ENCODE assay signal across 1 mouse cellular context in the genomic region with DNA sequence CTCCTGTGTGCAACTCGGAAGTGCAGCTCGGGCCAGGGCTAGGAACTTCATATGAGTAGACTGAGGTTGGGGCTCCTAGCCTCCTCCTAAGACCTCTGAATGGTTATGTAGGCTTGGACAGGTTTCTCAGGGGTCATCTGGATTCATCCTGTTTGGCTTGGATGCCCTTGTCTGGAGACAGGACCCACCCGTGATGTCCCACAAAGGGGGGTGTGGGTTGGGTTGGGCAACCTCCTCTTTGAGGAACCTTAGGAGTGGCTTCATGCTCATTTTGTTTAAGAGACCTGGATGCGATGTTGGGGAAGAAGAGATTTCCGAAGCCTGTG.
TF ChIP-seq lines count a peak whose summit lies in the region.

No protein-coding gene starts in this region.

TF ChIP-seq in CH12.LX, 34 proteins besides CTCF, POLR2A, EP300 and RAD21:
- TF ChIP-seq GABPA (IDR thresholded peaks at IDR 0.05; ENCODE audit: insufficient replicate concordance, low read depth, low read length), result no peak
- no peak for TF ChIP-seq HCFC1 (IDR thresholded peaks at IDR 0.05; ENCODE audit: low read depth, low read length)
- peak; percentile 55; the same call in 1 of the 2 replicates for TF ChIP-seq POLR2AphosphoS2 (IDR thresholded peaks at IDR 0.05; ENCODE audit: low read depth, low read length)
- TF ChIP-seq MYC (IDR thresholded peaks at IDR 0.05; ENCODE audit: low read depth, low read length), result no peak
- no peak for TF ChIP-seq ZKSCAN1 (IDR thresholded peaks at IDR 0.05; ENCODE audit: borderline replicate concordance, low read depth, low read length)
